Mouse (Mus musculus): ENCODE data around the gene E2f2. TPM values are rescaled to one million over a fixed set of nuclear protein-coding genes. Genes with fewer than 3 reads are reported as not detected.

E2f2 gene
- total RNA-seq, 1 experiment from 2014 or later = 13.6 TPM

DNA sequence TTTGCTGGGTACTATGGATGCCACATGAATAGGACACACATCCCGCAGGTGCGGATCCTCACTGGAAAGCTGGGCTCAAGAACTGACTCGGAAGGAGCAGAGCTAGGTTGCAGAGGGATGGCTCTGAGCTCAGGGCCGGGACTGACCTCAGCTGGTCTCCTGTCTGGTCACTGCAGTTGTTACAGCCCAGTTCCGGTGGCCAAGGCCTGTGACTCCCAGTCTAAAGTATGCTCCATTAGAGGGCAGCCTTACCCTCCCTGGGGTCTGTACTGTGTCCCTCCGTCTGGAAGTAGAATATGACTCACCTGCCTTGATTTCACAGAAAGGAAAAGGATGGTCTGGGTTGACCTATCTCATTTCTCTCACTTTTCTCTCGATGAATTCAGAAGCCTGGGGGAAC is 72.0 kb downstream of the E2f2 start:
- no peak for DNase-seq

Other genes with a start within 250 kb of the E2f2 start
- 64.6 and 76.0 TPM in 2 replicates for gene Hmgcl, start 225.9 kb upstream of the E2f2 start, total RNA-seq (2021)
- 16.4 and 16.6 TPM in 2 replicates for gene Gale, start 208.7 kb upstream of the E2f2 start, total RNA-seq (2021)
- 57.2 and 63.9 TPM in 2 replicates for gene Lypla2, start 199.8 kb upstream of the E2f2 start, total RNA-seq (2021)
- gene Pithd1, start 185.1 kb upstream of the E2f2 start, total RNA-seq (2021) = 27.1 and 33.8 TPM in 2 replicates
- 42.6 and 42.7 TPM in 2 replicates for gene Eloa, start 150.6 kb upstream of the E2f2 start, total RNA-seq (2021)
- 722 and 781 TPM in 2 replicates for gene Rpl11, start 119.0 kb upstream of the E2f2 start, total RNA-seq (2021)
- gene Id3, start 28.9 kb upstream of the E2f2 start, total RNA-seq (2021) = 91.3 and 98.0 TPM in 2 replicates
- 3.4 and 3.8 TPM in 2 replicates for gene Asap3, start 34.0 kb downstream of the E2f2 start, total RNA-seq (2021)
- 3.3 and 6.3 TPM in 2 replicates for gene Tcea3, start 75.3 kb downstream of the E2f2 start, total RNA-seq (2021)
- gene Zfp46, start 112.3 kb downstream of the E2f2 start, total RNA-seq (2021) = 27.1 and 28.8 TPM in 2 replicates
- gene Hnrnpr, start 138.5 kb downstream of the E2f2 start, total RNA-seq (2021) = 82.8 and 90.1 TPM in 2 replicates

All from adrenal gland, postnatal 14 days (tissue).